Mouse (Mus musculus): Measurements from ENCODE around the gene Sipa1l1. TPM values are rescaled to one million over a fixed set of nuclear protein-coding genes. Genes with fewer than 3 reads are reported as not detected.
A peak's percentile ranks its signal among the peaks of the same experiment; 100 is the strongest.

Gene Sipa1l1
- polyA plus RNA-seq, 1 experiment = 181 TPM

DNA sequence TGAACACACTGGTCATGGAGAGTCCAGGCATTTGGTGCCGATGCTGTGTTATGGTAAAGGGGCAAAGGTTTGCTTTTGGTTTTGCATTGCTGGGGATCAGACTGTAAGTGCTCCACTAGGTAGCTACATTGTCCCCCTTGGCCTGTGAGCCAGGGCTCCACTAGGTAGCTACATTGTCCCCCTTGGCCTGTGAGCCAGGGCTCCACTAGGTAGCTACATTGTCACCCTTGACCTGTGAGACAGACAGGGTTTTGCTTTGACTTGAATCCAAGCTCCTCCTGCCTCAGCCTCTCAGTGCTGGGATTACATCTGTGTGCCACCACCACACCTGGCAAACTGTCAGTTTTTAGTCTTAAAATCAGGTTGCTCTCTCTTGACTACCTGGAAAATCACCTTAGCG is 115.9 kb downstream of the Sipa1l1 start:
- no peak for DNase-seq (ENCODE audit: extremely low spot score in 1 of 2, low spot score in 1 of 2)

DNA sequence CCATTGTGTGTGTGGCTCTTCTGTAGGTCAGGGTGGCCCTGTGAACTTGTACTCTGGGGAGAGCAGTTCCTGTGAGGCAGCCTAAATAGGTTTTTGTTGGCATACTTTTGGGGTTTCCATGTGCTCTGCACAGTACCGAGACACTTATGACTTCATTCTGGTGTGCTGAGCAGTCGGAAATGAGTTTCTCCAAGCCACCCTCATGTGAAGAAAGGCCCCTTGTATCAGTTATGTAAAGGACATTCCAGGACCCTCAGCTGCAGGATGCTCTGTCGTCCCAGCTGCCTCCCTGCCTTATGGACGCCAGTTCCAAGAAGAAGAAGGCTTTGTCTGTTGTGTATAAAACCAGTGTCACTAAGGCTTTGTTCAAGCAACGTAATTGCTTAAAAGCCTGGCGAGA is 116.9 kb downstream of the Sipa1l1 start:
- no peak for DNase-seq (ENCODE audit: extremely low spot score in 1 of 2, low spot score in 1 of 2)

DNA sequence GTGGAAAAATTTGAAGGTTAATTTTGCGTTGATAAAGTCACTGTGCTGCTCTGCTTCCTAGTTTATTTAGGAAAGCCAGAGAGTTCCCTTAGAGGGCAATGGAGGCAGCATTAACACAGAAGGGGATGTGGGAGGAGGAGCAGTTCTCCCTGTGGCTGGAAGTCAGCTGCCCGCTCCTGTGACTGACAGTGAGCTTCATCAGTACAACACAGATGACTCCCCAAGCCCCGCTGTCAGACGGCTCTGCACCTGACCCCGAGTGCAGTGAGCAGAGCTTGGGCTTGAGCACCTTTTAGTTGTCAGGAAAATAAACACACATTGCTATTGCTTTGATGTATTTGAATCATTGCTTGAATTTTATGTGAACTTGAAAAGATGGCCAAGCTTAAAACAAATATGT is 117.7 kb downstream of the Sipa1l1 start:
- no peak for DNase-seq (ENCODE audit: extremely low spot score in 1 of 2, low spot score in 1 of 2)

DNA sequence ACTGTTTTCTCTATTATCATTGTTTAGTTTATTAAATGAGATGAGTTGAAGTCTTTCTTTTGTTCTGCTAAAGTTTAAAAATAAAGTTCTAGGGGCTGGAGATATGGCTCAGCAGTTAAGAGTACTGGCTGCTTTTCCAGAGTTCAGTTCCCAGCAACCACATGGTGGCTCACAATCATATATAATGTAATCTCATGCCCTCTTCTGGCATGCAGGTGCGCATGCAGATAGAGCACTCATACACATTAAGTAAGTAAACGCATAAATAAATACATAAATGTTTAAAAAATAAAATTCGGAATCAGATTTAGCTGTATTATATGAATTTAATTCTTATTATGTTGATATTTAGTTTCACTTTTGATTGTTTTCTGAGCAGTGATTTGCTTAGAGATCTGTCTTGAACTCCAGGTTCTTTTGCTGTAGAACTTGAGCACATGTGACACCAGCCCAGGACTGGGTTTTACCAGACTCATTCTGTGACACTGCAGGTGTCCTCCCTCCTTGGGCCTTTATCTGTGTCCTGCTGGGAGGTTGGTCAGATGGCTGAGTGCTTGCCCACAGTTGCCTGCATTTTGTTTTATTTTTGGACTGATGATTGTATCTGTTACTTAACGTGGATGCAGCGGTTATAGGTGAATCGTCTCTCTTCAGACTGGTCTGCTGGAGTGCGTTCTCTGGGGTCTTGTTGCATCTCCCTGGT is 124.6 kb downstream of the Sipa1l1 start:
- DNase-seq (ENCODE audit: extremely low spot score in 1 of 2, low spot score in 1 of 2) = no peak

DNA sequence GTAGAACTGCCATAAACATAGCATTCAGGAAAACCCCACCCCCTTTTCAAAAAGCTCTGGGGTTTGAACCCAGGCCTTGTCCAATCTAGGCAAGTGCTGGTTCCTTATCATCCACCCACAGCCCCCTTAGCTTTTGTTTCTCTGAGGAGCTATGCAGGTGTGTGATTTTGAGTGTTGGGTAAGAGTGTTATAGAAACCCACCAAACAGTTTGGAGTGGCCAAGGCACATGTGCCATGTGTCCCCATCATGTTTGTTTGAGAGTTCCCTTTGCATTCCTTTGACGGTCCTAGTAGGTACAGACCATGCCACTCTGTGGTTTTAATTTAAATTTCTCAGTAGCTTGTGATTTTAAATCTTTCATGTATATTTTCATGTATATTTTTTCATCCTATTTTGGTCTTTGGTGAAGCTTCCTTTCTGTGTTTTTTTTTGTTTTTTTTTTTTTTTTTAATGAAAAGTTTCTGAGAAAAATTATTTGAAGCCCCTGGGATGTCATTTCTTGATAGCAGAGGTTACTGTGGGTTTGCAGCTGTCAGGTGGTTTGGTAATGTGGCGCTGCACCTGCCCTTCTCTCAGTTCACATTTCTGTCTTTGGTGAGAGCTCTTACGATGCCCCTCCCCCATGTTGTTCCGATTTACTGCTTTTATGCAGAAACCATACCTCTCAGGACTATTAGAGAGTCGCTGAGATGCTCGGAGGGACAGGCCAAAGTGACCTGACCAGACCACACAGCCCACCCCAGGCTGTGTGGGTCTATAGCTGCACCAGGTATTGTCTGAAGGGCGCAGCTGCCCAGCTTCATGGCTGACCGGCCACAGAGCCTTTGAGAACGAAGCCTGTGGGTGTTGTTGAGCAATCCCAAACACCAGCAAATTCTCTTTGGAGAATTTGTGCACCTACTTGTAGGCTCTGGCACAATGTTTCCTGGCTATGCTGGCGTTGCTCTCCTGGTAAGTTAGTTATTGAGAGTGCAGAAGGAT is 126.1 kb downstream of the Sipa1l1 start:
- DNase-seq (ENCODE audit: extremely low spot score in 1 of 2, low spot score in 1 of 2) = no peak

DNA sequence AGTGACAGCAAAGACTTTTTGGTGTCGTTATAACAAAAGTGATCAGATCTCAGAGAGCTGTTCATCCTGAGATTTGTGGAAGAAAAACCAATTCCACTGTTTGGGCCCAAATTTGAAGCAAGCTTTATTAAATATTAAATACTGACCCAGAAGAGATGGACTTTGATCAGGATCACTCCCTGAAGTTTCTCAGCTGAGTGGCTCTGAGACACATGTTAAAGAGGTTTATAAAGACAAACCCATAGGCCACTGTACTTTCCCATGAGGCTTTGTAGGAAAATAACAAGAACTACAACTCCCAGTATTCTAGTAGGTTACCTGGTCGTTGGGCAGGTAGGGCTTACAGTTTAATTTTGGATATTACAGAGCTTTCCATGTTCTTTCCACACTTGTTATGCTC is 127.2 kb downstream of the Sipa1l1 start:
- DNase-seq (ENCODE audit: extremely low spot score in 1 of 2, low spot score in 1 of 2) = no peak

DNA sequence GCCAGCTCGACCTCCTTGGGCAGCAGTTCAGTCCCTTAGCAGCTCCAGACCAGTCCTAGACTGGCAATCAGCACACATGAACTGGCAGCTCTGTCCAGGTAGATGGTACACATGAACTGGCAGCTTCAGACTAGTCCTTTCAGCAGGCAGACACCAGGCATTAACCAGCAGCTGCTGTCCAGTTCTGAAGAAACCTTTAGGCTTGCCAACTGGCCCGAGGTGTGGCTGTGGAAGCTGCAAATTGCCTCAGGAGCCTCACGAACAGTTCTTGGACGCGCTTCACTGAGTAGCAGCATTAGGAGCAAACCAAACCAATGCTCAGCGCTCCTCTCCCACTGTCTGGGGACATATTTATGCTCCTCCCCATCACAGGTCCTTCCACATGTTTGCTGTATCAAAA is 128.1 kb downstream of the Sipa1l1 start:
- DNase-seq (ENCODE audit: extremely low spot score in 1 of 2, low spot score in 1 of 2) = no peak

DNA sequence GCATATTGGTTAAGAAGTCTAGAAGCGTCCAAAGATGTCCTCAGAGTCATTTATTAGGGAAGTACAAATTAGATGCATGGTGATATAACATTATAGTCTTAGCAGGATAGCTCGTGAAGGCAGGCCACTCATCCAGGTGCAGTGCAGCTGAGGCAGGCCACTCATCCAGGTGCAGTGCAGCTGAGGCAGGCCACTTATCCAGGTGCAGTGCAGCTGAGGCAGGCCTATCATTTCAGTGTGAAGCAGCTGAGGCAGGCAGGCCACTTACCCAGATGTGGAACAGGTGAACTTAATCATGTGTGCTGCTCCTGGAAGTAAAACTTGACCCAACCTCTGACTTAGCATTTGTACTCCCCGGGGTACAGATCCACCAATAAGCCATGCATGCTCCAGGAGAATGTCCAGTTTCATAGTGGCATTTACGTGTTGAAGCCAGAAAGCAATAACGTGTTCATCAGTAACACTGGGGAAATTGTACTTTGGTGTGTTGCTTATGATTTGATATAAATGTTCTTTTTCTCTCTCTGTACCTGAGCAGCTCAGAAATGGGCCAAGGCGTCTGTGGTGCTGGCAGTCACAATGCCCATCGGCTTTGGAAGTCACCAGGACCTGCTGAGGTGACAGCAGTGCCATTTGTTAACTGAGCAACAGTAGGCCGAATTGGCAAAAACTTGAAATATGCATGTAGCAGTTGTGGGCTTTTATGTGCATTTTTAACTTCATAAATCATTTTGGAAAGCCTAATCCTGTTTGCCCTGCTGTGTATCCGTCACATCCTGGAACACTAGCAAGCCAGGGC is 129.7 kb downstream of the Sipa1l1 start:
- DNase-seq (ENCODE audit: extremely low spot score in 1 of 2, low spot score in 1 of 2) = no peak

DNA sequence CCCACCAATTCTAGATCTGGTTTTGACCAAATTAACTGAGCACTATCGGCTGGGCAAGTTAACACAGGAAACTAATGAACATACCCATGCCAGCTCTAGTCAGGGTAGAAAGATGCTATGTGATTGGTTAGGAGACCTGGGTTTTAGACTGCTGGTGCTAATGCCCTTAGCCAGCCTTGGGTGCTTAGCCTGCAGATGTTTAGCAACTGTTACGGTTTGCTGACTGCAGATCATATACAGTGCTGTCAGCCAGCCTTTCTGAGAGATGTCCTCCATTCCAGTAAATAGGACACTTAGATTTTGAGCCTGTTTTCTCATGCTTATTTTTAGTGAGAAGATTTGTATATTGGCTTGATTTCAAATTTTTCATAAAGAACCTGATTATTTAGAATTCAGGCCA is 135.0 kb downstream of the Sipa1l1 start:
- DNase-seq (ENCODE audit: extremely low spot score in 1 of 2, low spot score in 1 of 2) = no peak

DNA sequence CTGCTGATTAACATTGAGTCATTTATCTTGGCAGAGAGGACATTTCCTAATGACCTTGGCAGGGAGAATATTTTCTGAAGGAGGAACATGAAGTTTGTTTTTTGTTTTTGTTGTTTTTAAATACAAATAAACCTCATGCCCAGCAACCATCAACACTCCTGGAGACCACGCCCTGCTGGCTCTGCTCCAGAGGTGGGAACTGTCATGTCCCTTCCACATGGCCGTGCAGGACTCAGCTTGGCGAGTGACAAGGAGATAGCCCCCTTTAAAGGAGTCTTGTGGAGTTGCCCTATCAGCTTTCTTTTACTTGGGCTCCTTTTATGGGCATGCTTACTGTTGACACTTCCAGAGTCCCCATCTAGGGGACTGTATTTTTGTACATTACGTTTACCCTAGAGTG is 136.9 kb downstream of the Sipa1l1 start:
- no peak for DNase-seq (ENCODE audit: extremely low spot score in 1 of 2, low spot score in 1 of 2)

DNA sequence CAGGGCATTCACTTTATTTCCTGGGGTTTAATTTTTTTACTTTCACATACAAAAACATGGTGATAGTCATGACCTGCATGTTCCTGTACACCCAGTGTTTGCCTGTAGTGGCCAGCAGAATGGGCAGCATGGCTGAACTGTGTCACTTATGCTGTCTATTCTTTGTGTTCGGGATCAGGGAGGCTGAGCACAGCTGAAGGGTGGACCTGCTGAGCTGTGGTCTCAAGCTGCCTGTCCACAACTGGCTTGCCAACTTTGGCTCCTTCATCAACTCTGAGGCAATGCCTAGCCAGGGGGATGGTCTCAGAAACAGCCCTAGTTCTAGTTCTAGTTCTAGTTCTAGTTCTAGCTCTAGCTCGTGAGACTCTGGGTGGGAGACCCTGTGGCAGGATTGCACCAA is 142.5 kb downstream of the Sipa1l1 start:
- DNase-seq (ENCODE audit: extremely low spot score in 1 of 2, low spot score in 1 of 2) = no peak

DNA sequence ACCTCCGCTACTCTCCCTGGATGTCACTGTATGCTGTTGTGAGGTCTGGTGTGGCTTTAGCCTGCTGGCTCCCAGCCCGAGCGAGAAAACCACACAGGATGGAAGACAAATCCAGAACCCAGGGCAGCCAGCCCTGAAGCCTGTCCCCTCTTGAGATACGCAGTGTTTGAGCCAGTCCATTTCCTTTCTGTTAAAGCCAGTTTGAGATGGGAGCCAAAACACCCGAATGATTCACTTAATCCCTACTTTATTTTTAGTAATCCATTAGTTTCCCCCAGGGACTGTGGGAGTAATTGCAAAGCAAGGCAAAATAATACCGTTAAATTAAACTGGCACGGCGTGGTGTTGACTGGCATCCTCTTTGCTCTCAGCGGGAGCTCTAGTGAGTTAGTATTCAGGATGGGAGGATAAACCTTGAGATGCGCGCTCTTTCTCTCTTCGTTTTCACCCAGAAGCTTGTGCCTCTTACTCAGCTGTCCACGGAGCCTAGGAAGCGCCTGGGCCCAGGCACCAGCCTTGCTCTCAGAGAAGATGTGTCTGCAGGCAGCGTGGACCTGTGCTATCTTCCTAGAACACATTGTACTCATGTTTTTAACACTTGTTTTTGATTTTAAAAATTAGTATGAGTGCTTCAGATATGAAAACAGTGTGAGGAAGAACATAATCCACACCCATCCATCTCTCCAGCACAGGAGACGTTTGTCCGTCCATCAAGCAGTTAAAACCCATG is 143.1 kb downstream of the Sipa1l1 start:
- peak in 1 of 2 experiments; percentile 63 for DNase-seq (ENCODE audit: extremely low spot score in 1 of 2, low spot score in 1 of 2)

DNA sequence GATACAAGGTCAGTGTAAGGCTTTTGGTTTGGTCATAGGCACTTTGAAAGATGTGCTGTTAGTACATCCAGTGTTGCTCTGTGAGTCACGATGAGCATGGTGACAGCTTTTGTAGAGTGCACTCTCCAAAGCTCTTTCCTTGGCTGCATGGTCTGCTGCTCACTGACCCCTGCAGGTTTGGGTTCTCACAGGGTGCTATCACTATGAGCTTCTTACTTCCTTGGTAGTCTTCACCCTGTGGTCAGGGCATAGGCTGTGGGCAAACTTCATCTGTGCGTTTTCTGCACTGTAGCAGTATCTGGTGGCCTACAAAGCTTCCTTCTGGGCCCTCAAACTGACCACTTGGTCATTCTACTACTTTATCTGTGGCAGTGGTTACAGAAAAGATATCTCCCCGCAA is 144.0 kb downstream of the Sipa1l1 start:
- no peak for DNase-seq (ENCODE audit: extremely low spot score in 1 of 2, low spot score in 1 of 2)

DNA sequence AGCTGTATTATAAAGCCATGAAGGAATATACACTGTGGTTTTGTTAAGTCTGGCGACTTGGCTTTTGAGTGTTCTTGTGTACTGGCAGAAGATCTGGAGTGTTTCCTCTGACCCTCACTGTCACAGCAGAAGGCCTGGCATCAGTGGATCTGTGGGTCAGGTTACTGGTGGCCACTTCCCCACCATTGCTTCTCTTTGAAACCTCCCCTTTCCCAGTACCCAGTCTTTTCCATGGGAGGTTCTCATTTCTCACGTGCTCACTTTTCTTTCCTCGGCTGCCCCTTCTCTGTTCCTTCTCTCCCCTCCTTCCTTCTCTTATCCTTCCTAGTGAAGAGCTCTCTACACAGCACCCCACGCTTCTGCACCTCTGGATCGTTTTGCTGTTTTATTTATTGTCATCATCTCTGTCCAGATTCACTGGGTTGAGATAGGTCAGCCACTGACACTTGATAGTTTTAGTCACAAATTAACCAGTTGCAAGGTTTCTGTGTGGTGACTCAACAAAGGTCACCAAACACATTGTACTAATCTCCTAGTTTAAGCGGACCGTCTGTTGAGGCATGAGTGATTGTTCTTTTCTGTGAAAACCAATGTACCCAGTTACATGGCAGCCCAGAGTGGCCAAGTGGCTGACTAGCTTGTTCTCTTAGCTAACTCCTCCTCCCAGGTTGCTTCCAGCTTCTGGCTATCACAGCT is 150.5 kb downstream of the Sipa1l1 start:
- no peak for DNase-seq (ENCODE audit: extremely low spot score in 1 of 2, low spot score in 1 of 2)

DNA sequence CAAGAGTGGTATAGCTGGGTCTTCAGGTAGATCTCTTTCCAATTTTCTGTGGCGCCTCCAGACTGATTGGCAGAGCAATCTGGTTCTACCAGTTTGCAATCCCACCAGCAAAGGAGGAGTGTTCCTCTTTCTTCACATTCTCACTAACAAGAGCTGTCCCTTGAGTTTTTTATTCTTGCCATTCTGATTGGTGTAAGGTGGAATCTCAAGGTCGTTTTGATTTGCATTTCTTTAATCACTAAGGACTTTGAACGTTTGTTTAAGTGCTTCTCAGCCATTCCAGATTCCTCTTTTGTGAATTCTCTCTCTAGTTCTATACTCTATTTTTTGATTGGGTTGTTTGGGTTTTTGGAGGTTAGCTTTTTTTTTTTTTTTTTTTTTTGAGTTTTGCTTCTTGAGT is 151.1 kb downstream of the Sipa1l1 start:
- no peak for DNase-seq (ENCODE audit: extremely low spot score in 1 of 2, low spot score in 1 of 2)

DNA sequence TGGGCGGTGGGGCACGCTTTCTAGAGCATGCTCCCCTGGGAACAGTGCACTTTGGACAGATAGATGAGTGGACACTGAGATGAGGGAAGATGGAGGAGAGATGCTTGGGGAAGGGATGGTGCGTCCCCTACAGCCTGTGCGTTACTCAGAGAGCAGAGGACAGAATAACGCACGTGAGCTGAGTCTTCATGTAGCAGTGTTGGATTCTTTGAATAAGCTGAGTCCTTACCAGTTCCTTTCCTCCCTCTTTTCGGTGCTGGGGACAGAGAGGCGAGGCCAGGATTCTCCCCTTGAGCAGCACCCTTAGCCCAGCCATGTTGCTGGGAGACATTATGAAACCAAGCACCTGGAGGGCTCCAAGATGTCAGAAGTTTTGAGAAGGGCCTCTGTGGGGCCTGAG is 152.3 kb downstream of the Sipa1l1 start:
- no peak for DNase-seq (ENCODE audit: extremely low spot score in 1 of 2, low spot score in 1 of 2)

DNA sequence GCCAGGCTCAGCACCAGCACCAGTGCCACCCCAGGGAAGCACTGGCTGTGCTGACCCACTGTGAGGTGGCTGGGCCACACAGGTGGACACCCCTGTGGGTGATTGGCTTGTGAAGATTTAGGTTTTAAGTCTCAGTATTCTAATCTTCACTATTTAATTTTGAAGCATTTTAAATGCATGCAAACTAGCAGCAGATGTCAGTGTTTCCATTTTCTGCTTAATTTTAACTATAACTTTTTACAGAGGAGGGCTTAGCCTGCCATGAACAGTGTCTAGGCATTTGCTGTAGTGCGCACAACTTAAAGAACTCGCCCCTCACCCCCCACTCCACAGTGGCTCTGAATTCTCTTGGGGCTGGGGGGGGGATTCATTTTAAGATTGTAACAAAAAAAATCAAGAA is 152.7 kb downstream of the Sipa1l1 start:
- no peak for DNase-seq (ENCODE audit: extremely low spot score in 1 of 2, low spot score in 1 of 2)

DNA sequence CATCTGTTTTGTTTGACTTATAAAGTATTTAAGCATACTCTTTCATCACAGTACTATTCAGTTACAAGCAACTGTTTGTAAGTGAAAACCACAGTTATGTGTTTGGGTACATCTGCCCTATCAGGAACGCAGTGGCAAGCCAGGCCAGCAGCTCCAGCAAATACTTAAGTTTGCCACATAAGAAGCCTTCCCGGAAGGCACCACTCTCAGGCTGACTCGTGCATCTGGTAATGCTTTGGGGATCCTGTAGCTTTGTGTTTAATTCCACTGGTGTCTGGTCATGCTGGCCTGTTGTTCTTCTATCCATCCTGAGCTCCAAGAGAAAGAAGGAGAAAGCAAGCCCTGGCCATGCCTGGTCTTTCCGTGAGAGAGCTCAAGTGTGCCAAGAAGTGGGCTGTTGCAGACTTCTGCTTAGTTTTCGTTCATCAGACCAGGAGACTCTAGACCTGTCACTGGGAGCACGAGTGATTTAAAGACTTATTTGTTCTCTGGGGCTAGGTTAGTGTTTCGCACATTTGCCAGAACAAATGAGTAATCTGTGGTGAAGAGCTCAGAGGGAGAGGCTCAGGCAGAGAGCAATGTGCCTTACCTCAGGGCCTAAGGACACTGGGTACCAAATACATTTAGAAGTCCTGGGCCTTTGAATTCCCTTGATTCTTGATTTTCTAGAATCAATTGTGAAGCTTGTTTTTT is 153.8 kb downstream of the Sipa1l1 start:
- no peak for DNase-seq (ENCODE audit: extremely low spot score in 1 of 2, low spot score in 1 of 2)

DNA sequence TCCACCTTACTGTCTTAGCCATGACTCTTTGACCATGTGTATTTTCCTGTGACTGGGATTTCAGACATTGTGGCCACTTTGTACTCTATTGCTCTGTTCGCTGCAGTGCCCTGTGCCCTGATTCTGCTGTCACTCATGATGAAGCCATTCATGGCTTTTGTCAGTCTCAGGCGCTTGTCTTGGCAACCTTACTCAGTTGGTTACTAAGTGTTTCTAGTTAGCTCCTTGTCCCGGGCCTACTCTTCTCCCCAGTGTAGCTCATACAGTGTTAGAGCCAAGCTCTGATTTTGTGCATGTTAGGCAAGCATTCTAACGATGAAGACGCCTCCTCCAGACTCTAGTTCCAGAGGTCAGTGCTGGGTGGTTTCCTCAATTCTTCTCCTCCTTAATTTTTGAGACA is 155.5 kb downstream of the Sipa1l1 start:
- no peak for DNase-seq (ENCODE audit: extremely low spot score in 1 of 2, low spot score in 1 of 2)

All from frontal cortex, adult 2 months (tissue).